Mouse (Mus musculus) retina, embryonic 14.5 days (tissue): Measurements from ENCODE around the gene Ninj1.

Source experiments
- DNase-seq: peaks from one replicate; pipeline ENCODE4 v3.0.0-alpha.2; 2015; ENCODE audit warnings: low spot score

Ninj1 gene

DNA sequence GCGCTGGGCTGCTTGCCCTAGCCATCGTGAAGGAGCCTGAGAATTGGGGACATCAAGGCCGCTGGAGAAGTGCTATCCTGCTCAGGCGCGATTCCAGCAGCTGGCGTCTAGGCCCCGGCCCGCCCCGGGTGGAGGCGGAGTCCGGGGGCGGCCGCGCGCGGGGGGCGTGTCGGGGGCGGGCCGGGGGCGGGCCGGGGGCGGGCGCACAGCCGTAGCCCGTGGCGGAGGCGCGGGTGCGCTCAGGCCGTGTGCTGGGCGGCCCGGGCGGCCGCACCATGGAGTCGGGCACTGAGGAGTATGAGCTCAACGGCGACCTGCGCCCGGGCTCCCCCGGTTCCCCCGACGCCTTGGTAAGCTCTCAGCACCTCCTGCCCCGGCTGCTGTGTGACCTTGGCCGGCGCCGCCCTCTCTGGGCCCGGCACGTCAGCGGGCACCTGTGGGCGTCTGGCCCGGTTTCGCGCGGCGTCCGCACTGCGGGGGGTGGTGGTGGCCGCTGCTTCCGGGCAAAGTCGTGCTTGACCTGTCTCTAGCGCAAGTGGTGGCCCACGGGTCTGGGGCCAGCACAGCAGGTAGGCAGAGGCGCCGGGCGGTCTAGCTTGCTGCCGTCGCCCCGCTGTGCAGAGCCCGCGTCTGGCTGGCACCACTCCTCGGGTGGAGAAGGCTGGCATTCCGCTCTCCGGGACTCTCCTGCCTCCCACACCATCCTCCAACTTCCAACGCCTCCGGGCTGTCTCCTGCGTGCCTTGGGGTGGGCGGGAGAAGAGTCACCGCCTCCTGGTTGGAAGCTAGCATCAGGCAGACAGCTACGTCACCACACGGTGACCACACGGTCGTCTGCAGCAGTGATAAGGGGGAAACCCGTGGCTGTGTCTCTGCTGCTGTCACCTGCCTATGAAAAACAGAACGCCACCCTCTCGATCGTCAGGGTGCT is at the start of gene Ninj1:
Gene Ninj1 (plus strand): TSS at position 198 of the 931 bp plus-strand sequence.
- peak; percentile 78 for DNase-seq

DNA sequence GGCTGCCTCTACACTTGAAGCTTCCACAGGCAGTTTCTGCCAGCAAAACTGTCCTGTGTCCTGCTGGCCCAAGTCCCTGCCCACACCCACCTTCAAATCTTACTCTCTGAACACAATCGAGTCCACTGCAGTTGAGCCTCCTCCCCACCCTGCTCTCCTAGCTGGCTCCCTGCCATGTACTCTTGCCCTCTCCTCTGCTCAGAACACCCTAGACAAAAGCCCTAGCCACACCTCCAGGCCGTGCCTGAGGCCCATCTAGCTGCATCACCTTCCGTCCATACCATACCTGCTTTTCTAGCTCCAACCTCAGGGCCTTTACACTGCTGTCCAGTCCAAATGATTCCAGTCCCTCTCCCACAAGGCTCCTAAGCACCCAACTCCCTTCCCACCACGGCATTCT is 46.7 kb upstream of the Ninj1 start:
- no peak for DNase-seq

DNA sequence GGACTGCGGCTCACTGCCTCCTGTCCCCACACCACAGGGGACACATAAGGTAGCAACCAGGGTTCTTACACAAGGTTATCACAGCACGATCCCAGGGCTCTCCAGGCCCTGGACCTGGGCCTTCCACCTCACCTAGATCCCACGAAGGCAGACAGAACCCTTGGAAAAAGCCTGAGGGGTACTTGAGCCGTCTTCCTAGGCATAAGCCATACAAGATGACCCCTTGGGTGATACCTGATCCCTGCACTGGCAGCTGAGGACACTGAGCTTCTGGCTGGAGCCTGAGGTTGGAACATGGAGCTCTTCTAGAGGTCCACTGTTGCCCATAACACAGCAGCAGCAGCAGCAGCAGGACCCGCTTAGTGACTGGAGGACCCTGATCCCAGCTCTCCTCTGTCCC is 44.9 kb upstream of the Ninj1 start:
- no peak for DNase-seq

DNA sequence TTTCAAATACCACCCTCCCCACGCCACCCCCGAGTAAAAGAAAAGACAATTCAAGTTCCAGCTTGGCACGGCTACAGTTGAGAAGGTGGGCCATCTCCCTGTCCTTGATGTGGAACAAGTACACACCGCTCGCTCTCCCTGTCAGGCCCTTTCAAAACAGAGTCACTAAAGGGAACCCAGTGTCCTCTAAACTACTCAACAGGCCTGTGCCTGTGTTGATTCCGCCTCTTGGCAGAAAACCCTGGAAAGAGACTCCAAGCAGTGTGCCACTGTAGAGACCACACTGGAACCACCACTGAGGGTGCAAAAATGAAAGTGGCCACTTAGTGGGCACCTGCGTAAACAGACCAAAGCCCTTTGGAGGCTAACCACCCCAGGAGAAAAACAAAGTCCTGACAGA is 44.0 kb upstream of the Ninj1 start:
- no peak for DNase-seq

DNA sequence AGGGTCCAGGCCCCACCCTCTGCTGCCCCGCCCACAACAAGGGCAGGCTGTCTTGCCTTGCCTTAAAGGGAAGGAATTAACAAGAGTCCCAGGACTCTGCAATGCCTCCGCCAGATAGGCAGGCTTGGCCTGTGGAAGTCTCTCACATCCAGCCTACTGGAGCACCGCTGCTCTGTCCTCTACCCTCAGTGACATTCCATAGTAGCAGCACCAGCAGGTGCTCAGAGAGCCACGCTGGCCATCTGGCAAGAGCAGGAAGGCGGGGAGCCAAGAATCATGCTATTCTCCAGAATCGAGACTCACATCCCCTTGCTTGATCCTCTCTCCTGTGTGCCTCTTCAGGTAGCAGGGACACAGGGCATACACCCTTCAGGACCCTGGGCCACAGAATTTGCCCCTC is 42.8 kb upstream of the Ninj1 start:
- DNase-seq: no peak

DNA sequence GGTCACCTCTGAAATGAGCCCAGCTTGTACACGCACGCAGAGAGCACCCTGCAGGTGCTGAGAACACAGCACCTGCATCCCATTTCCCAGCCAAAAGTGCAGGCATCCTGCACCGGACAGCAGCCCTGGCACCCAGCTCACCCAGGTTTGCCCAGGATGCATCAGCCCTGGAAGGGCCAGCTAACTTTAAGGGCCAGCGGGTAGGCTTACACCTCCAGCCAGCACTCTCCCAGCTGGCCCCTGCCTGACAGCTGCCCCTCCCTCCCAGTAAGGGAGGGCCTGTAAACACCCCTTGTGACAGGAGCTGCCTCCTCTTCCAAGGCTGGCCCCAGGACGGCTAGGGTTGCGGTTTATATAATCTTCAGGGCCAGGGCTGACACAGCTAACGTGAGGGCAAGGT is 41.9 kb upstream of the Ninj1 start:
- DNase-seq: no peak

DNA sequence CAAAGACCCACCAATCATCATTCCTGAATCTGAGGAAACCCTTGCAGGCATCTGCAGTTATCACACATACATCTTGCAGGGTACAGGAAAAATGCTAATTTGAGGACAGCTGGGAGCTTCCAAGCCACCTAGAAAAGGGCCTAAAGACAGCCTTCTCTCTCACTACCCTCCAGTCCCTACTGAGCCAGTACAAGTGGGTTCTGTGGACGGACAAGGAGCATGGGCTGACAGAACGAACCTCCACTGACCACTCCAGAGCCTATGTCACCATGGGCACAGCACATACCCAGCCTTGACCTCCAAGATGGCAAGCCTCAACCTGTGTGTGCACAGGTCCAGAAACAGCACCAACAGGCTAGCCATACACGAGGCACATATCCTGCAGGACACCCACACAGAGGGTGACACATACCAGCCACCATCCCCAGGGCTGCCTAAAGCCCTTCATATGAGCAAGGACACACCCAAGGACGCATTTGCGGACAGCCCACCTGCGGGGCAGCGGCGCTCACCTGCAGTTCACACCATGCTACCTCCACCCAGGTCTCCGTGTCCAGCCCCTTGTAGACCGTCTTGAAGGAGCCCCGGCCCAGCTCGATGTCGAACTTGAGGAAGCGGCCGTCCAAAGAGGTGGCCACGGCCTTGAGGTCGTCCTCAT is 41.1 kb upstream of the Ninj1 start:
- no peak for DNase-seq

DNA sequence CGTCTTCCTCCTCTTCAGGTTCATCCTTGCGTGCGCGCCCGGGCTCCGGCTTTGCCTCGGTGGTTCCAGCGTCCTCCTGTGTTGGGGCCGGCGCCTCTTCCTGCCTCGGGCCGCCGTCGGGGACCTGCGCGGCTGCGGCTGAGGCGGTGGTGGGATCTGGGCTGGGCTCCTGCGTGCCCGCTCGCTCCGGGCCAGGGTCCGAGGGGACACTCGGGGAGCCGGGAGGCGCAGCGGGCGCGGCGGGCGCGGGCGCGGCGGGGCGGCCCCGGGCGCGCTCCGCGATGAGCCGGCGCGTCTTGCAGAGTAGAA is 40.6 kb upstream of the Ninj1 start:
- no peak for DNase-seq

DNA sequence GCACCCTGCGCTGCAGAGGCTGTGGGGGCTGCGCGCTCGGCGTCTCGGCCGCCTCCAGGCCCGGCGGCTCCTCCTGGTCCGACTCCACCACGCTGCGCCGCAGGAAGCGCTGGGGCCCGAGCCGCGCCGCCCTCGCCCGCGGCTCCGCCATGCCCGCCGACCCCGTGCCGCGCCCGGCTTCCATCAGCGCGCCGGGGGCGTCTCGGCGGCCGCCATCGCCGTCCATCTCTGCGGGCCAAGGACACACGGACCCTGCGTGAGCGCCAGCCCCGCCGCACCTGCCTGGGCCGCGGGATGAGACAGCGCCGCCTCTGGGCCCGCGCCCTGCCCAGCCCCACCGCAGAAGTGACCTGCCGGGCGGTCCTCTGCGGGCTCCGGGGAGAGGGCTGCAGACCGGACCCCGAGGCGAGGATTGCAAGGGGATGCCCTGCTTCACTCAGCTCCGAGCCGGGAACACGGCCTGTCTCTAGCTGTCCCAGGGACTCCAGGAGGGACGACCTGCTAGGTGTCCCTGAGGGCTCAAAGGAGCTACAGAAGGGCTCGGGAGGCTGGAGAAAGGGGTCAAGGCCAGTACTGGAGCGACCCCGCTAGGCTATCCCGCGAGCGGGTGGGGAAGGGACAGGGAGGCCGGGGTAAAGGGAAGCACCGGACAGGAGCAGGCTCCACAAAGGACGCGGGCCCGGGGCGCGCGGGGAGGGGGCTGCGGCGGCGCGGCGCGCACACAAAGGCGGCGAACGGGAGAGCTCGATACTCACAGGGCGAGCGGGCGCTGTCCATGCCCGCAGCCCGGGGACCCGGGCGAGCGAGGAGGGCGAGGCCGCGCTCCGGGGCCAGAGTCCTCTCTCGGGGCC is 40.1 kb upstream of the Ninj1 start:
- peak; percentile 68 for DNase-seq

DNA sequence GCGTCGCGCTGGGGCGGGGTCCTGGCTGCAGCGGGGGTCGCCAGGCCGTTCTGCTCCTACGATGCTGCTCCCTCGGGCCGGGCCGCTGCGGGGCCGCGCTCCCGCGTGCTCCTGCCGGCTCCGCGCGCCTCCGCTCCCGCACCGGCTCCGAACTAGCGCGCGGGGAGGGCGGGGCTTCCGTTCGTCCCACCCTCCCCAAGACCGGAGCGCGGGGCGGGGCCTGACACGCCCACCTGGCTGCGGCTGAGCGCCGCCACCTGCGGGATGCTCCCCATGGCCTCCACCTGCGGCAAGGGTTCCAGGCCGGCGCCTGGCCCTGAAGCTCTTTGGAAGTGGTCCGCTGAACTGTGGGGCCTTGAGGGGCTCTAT is 39.4 kb upstream of the Ninj1 start, which contains the start of gene Wnk2:
Gene Wnk2 (minus strand): TSS at position 157 of the 369 bp plus-strand sequence.
- DNase-seq: peak; percentile 80

DNA sequence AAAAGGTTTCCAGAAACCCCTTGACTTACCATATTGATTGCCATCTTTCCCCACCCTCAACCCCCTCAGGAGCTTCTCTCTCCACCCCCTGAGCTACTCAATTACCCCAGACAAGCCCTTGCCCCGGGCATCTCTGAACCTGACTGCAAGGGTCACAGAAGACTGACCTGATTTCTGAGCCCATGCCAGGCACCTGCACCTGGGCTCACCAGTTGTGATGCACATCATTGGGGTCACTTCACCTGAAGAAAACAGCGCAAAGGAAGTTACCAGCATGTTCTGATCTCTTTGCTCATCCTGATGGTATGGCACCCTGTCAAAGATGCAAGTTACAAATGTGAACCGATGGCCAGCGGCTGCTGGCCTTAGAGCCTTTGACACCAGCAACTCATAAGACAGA is 38.6 kb upstream of the Ninj1 start:
- DNase-seq: no peak

DNA sequence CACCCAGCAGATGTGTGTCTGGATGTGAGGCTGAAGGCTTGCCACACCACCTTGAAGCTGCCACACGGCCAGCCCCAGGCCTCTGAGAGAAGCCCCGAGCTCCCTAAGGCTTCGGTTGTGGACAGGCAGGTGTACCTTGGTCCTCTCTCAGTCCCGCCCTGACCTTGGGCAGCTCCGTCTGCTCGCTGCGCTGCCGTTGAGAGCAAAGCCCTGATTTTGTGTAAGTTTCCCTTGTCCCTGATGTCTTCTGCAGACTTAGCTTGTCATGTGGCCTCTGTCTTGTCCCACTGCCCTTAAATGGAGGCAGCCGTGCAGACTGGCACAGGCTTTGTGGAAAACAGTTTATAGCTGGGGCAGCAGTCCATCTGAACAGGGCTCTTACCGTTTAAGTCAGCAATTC is 33.3 kb upstream of the Ninj1 start:
- DNase-seq: no peak

DNA sequence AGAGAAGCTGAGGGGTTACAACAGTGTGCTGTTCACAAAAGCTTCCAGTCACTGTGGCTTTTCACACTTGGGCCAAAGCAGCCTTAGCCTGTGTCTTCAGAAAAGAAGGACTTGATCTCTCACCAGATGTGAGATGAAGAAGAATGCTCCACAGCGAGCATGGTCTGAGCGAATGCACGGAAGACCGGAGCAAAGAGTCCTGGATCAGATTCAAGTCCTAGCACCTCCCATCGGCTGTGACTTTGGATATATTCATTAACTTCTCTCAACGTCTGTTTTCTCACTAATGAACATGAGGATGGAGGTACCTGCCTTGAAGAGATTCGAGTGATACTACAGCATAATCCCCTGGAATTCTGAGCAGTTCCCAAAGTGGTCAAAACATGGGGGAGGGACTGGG is 32.7 kb upstream of the Ninj1 start:
- DNase-seq: no peak

DNA sequence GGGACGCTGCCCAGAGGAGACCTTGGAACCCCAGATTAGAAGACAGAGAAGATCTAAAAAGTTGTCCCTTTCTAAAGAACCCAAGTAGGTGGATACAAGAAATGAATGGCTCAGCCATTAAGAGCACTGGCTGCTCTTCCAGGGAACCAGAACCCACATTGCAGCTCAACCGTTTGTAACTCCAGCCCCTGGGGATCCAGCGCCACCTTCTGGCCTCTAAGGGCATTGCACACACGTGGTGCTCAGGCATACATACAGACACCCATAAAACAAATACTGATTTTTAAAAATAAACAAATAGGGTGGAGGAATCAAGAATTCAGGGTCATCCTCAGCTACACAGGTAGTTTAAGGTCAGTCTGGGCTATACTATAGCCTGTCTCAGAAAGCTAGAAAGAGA is 30.6 kb upstream of the Ninj1 start:
- no peak for DNase-seq

DNA sequence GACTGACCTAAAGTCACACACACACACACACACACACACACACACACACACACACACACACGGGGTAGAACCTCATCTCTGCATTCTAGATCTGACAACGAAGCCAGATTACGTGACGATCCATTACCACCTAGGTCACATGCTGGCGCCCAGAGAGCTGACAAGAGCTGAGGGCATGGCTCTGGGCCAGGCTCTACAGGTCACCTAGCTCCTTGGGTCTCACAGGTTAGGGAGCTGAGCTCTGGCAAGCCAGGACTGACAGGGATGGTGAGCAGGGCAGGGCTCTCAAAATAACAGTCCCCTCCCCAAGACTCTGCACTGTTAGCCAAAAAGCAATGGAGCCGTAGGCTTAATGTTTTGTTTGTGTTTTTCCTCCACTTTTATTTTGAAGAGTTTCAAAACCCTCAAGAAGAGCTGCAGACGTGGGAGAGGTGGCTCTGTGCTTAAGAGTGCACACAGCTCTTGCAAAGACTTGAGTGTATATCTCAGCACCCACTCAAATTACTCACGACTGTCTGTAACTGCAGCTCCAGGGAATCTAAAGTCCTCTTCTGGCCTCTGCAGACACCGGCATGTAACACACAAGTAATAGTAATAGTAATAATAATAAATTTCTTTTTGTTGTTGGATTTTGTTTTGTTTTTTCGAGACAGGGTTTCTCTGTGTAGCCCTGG is 29.1 kb upstream of the Ninj1 start:
- DNase-seq: no peak

DNA sequence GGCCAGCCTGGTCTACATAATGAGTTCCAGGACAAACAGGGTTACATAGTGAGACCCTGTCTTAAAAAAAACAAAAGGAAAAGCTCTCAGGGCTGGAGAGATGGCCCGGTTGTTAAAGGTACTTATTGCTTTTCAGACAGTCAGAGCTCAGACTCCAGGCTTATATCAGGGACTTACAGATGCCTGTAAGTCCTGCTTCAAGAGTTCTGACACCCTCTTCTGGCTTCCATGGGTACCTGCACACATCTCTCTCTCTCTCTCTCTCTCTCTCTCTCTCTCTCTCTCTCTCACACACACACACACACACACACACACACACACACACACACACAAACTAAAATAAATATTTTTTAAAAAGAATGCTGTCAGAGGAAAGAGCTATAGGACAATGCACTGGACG is 26.0 kb upstream of the Ninj1 start:
- DNase-seq: no peak

DNA sequence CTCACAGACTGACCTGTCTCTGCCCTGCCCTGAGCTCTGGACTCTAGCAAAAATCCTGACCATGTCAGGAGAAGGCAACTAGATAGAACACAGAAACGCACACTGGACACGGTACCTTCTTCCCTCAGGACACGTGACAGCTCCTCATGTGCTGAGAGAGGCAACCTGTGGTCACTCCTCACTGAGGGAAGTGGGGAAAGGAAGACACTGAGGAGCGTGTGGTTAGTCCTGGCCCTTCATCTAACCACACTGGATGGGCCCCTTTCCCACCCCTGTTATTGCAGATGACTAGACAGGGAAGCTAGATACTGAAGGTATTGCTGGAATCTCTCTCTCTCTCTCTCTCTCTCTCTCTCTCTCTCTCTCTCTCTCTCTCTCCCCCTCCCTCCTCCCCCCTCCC is 24.6 kb upstream of the Ninj1 start:
- no peak for DNase-seq

DNA sequence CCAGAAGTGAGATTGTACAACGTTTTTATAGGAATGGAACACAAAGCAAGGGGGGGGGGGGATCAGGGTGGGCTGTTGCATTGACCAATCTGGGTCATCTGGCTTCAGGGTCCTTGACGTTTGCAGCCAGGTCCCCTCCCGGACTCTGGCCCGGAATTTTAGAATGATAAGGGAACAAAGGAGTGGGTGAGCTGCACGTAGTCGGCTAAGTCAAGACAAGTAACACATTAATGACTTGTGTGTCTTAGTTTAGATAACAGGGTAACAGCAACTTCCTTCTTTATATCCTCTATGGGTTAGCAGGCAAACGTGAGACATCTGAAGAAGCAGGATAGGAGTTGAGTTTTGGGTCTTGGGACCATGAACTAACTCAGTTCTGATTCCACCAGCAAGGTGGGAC is 23.6 kb upstream of the Ninj1 start:
- no peak for DNase-seq

DNA sequence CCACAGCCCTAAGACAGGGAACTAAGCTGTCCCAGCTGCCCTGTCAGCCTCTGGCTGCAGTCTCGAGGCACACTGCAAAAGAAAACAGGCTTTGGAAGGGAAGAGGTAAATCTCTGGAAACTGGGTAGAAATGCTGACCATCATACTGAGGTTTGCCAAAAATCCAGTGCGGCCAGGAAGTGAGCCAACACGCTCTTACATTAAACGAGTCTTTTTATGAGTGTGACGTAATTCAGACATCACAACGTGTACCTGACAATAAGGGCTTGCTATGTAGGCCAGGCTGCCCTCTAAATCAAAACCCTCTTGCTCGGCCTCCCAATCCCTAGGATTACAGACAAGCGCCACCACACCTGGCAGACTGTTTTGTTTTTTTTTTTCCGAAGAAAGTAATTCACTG is 20.2 kb upstream of the Ninj1 start:
- no peak for DNase-seq

DNA sequence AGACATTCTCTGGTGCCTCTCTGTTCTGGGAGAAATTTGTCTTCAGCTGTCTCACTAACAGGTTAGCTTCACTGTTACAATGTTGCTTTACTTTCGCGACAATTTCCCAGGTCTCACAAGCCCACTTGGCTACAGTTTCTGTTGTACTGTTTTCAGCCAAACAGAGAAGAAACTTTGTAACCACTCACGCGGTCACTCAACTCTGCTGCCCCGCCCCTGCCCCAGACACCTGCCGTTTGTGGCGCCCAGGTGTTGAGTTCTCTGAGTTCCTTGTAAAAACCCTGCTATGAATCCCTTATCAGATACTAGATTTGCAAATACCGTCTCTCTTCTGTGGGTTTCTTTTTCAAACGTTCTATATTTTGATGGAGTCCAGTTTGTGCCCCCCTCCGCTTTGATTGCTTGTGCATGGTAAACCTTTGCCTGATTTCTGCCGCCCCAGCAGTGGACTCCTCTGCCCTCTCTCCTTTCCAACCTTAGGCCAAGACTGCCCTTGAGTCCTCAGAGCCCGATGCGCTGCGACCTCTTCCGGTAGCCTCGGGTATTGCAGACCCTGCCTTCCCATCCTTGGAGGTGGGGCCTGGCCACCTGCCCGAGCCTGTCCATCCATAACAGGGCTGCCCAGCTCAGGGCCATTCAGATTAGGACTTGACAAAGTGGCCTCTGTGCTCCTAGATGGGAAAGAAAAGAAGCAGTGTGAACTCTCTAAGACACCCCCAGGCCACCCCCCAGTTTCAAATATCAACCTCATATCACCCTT is 17.7 kb upstream of the Ninj1 start:
- peak; percentile 94 for DNase-seq

DNA sequence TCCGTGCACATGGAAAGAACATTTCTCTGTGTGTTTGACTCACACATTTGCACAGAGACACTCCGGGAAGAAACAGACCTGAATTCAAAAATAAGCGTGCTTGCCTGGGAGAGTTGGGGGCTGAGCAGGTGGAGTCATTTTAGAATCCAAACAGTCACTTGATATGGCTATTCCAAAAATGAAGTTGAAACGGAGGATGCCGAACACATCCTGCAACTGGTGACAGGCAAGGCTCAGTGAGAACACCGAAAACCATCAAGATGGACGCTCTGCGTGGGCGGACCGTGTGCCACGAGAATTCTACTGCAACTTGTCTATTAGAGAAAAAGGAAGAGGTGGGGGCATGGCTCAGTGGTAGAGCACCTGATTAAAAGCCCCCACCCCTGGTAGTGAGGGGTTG is 16.7 kb upstream of the Ninj1 start:
- DNase-seq: no peak

DNA sequence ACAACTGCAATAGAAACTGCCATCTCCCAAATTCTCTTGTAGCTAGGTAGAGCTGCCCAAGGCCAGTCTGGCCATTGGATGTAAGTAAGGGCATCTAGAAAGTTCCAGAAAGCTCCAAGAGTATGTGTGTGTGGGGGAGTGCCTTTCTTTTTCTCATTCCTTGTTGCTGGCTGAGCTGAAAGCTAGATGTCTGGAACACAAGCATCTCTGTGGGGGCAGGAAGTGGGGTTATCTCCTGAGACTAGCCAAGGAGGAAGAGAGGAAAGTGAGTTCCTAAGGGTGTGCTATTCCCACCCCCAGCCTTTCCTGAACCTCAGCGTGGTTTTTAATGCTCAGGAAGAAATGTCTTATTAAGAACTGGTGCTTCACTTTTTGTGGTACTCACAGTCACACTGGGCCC is 15.6 kb upstream of the Ninj1 start:
- DNase-seq: no peak
